ENCODE assay signal across 8 mouse cellular contexts in the genomic region with DNA sequence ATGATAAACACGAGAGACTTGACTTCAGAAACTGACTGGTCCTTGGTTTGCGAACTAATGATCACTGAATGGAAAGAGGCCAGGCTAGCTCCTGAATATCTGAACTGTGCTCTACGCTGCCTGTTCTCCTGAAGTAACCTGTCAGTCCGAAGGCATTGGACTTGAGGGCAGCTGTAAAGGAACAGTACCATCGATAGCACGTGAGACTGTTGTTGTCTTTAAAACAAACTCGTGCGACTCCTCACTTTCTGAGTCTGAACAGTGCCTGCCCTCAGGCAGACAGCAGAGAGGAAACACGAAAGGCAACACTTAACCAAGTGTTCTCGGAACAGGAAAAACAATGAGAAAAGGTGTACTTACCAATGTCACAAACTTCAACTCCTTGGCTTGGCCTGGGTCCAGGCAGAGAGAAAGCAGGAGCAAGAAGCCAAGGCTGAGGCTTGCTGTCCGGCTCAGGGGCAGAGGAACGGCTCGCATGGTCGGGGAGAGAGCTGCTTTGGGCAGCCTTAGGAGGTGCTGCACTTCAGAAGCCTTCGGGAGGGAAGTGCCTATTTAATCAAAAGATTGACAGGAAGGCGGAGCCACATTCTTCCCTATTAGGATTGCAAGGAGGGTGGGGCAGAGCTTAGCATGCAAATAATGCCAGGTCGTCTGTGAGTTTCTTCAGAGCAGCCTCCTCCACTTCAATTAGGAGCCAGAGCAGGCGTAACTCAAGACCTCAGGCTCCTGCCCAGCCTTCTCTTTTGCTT. TPM values are rescaled to one million over a fixed set of nuclear protein-coding genes. Genes with fewer than 3 reads are reported as not detected.
DNase-seq lines count a peak whose midpoint lies in the region; ATAC-seq lines count a peak whose summit lies in the region.

A gene (minus strand): TSS at position 566 of the 749 bp plus-strand sequence.

- no peaks in the 10 kb centered on the region for H3K36me3 ChIP-seq in embryonic facial prominence, embryonic 12.5 days
- no peaks in the 10 kb centered on the region for H3K36me3 ChIP-seq in hindbrain, embryonic 13.5 days
- no peaks in the 10 kb centered on the region for H3K36me3 ChIP-seq in limb, embryonic 15.5 days
- no peaks in the 10 kb centered on the region for H3K36me3 ChIP-seq in midbrain, embryonic 15.5 days (replicated peaks)
- no peaks in the 10 kb centered on the region for H3K36me3 ChIP-seq in stomach, embryonic 15.5 days

- peak within 1 kb of the TSS; percentile 34; the same call in 1 of the 2 replicates for H3K9ac ChIP-seq in embryonic facial prominence, embryonic 12.5 days
- H3K9ac ChIP-seq in hindbrain, embryonic 13.5 days, result peak within 1 kb of the TSS; percentile 36
- H3K9ac ChIP-seq in limb, embryonic 15.5 days, result no peak within 1 kb of the TSS
- no peak within 1 kb of the TSS for H3K9ac ChIP-seq in midbrain, embryonic 15.5 days
- H3K9ac ChIP-seq in stomach, embryonic 15.5 days, result no peak within 1 kb of the TSS

- peak; percentile 35; the same call in 1 of the 2 replicates for ATAC-seq in embryonic facial prominence, embryonic 12.5 days (ENCODE audit: insufficient number of reproducible peaks, insufficient read depth, low FRiP score, low TSS enrichment)
- ATAC-seq in hindbrain, embryonic 13.5 days (ENCODE audit: low FRiP score), result no peak
- 0 out of 2 replicates have a peak, but pooled peaks have one; percentile 48 for ATAC-seq in limb, embryonic 15.5 days (ENCODE audit: insufficient number of reproducible peaks, low FRiP score, low TSS enrichment, low read depth)
- ATAC-seq in midbrain, embryonic 15.5 days (replicated peaks), result no peak
- ATAC-seq in stomach, embryonic 15.5 days (ENCODE audit: insufficient read depth, low FRiP score, low read depth), result peak; percentile 80
- ATAC-seq in frontal cortex, adult (ENCODE audit: low TSS enrichment), result no peak

- no peak within 1 kb of the TSS for H3K27ac ChIP-seq in embryonic facial prominence, embryonic 12.5 days
- no peak within 1 kb of the TSS for H3K27ac ChIP-seq in hindbrain, embryonic 13.5 days
- H3K27ac ChIP-seq in limb, embryonic 15.5 days, result peak within 1 kb of the TSS; percentile 72; the same call in 1 of the 2 replicates
- no peak within 1 kb of the TSS for H3K27ac ChIP-seq in midbrain, embryonic 15.5 days
- peak within 1 kb of the TSS; percentile 46; the same call in 1 of the 2 replicates for H3K27ac ChIP-seq in stomach, embryonic 15.5 days

- WGBS in embryonic facial prominence, embryonic 12.5 days, result 18% methylated on average over 18 of the region's 18 CpGs
- WGBS in hindbrain, embryonic 13.5 days, result 22% methylated on average over 18 of the region's 18 CpGs
- WGBS in limb, embryonic 15.5 days, result 15% methylated on average over 18 of the region's 18 CpGs
- WGBS in midbrain, embryonic 15.5 days, result 22% methylated on average over 18 of the region's 18 CpGs
- WGBS in stomach, embryonic 15.5 days, result 20% methylated on average over 18 of the region's 18 CpGs

- peak within 1 kb of the TSS; percentile 28 for H3K4me3 ChIP-seq in embryonic facial prominence, embryonic 12.5 days
- H3K4me3 ChIP-seq in hindbrain, embryonic 13.5 days, result peak within 1 kb of the TSS; percentile 15; the same call in 1 of the 2 replicates
- peak within 1 kb of the TSS; percentile 31 for H3K4me3 ChIP-seq in limb, embryonic 15.5 days
- no peak within 1 kb of the TSS for H3K4me3 ChIP-seq in midbrain, embryonic 15.5 days
- peak within 1 kb of the TSS; percentile 21 for H3K4me3 ChIP-seq in stomach, embryonic 15.5 days (replicated peaks)

- no peaks in the 10 kb centered on the region for H3K4me1 ChIP-seq in embryonic facial prominence, embryonic 12.5 days
- peaks cover 10% of the 10 kb centered on the region for H3K4me1 ChIP-seq in hindbrain, embryonic 13.5 days (replicated peaks)
- H3K4me1 ChIP-seq in limb, embryonic 15.5 days, result peaks cover 3% of the 10 kb centered on the region; the same call in 1 of the 2 replicates
- 0 out of 2 replicates have a peak, but pooled peaks cover 5% of the 10 kb centered on the region for H3K4me1 ChIP-seq in midbrain, embryonic 15.5 days
- H3K4me1 ChIP-seq in stomach, embryonic 15.5 days, result 0 out of 2 replicates have a peak, but pooled peaks cover 3% of the 10 kb centered on the region

- H3K27me3 ChIP-seq in embryonic facial prominence, embryonic 12.5 days, result no peaks in the 10 kb centered on the region
- 0 out of 2 replicates have a peak, but pooled peaks cover 3% of the 10 kb centered on the region for H3K27me3 ChIP-seq in hindbrain, embryonic 13.5 days
- no peaks in the 10 kb centered on the region for H3K27me3 ChIP-seq in limb, embryonic 15.5 days
- H3K27me3 ChIP-seq in midbrain, embryonic 15.5 days (replicated peaks), result no peaks in the 10 kb centered on the region
- no peaks in the 10 kb centered on the region for H3K27me3 ChIP-seq in stomach, embryonic 15.5 days (replicated peaks)

- H3K4me2 ChIP-seq in embryonic facial prominence, embryonic 12.5 days (replicated peaks), result peak within 1 kb of the TSS; percentile 50
- peak within 1 kb of the TSS; percentile 38 for H3K4me2 ChIP-seq in hindbrain, embryonic 13.5 days
- peak within 1 kb of the TSS; percentile 43 for H3K4me2 ChIP-seq in limb, embryonic 15.5 days
- peak within 1 kb of the TSS; percentile 41 for H3K4me2 ChIP-seq in midbrain, embryonic 15.5 days
- H3K4me2 ChIP-seq in stomach, embryonic 15.5 days, result peak within 1 kb of the TSS; percentile 47

- no peaks in the 10 kb centered on the region for H3K9me3 ChIP-seq in embryonic facial prominence, embryonic 12.5 days
- H3K9me3 ChIP-seq in hindbrain, embryonic 13.5 days, result no peaks in the 10 kb centered on the region
- H3K9me3 ChIP-seq in limb, embryonic 15.5 days, result no peaks in the 10 kb centered on the region
- H3K9me3 ChIP-seq in midbrain, embryonic 15.5 days, result no peaks in the 10 kb centered on the region
- H3K9me3 ChIP-seq in stomach, embryonic 15.5 days, result no peaks in the 10 kb centered on the region

- peak; percentile 2 for DNase-seq in layer of hippocampus, adult 11-12 months (ENCODE audit: low spot score)
- no peak for DNase-seq in layer of hippocampus, postnatal 10 days (ENCODE audit: low spot score in 2 of 2)

RNA-seq across cellular contexts. Expression of the gene that starts here (rescaled TPM):
- total RNA-seq in layer of hippocampus, postnatal 10 days (2021), result under 1 TPM; 0.54 to 0.59 TPM
- polyA plus RNA-seq in embryonic facial prominence, embryonic 12.5 days (2016; fragmentation: Nextera tagmentation; extraction: Ambion mirVana), result 0.92 and 1.3 TPM in 2 replicates
- polyA plus RNA-seq in hindbrain, embryonic 13.5 days (2015; fragmentation: Nextera tagmentation; extraction: Ambion mirVana), result 0.16 TPM in 2 replicates
- polyA plus RNA-seq in limb, embryonic 15.5 days (2015; fragmentation: Nextera tagmentation; extraction: Ambion mirVana), result 3.0 and 3.7 TPM in 2 replicates
- 0.40 and 0.45 TPM in 2 replicates for polyA plus RNA-seq in midbrain, embryonic 15.5 days (2015; fragmentation: Nextera tagmentation; extraction: Ambion mirVana)
- polyA plus RNA-seq in stomach, embryonic 15.5 days (2015; fragmentation: Nextera tagmentation; extraction: Ambion mirVana), result 0.83 and 0.90 TPM in 2 replicates

Comparison
In these comparisons a context has a peak if more than half of its experiments do, and no peak if none do; other contexts are left out.
1. Peak in ATAC-seq, H3K4me3 ChIP-seq, H3K27ac ChIP-seq and H3K4me2 ChIP-seq in stomach, embryonic 15.5 days; RNA of the gene not detected or under 1 TPM.
2. ATAC-seq: peak in embryonic facial prominence, embryonic 12.5 days (single experiment) and limb, embryonic 15.5 days (single experiment); none in hindbrain, embryonic 13.5 days (single experiment), midbrain, embryonic 15.5 days (single experiment) and frontal cortex, adult (single experiment).
3. H3K9ac ChIP-seq: peak in embryonic facial prominence, embryonic 12.5 days (single experiment) and hindbrain, embryonic 13.5 days (single experiment); none in limb, embryonic 15.5 days (single experiment), midbrain, embryonic 15.5 days (single experiment) and stomach, embryonic 15.5 days (single experiment).
4. Peak in every context shown above with its lines, with median percentiles within 50 percentile points of each other: H3K4me2 ChIP-seq.